Mouse (Mus musculus) lung, embryonic 15.5 days (tissue): ENCODE measurements at regions not wholly inside any gene's neighbourhood (a gene's known extent, or its start where the extent isn't known, plus 50 kb on each side); places are given as distances from the start of the nearest gene placed in this dataset.
A peak's percentile ranks its signal among the peaks of the same experiment; 100 is the strongest.

Experiments
- ATAC-seq: fragments of 200-750 bp; cut with Nextera tagmentation; 2 replicates; pipeline ENCODE4 v1.8.0; 2017; ENCODE audit warnings: moderate number of reproducible peaks, borderline replicate concordance; ENCODE audit not compliant: low FRiP score, low TSS enrichment; ENCODE audit errors: extremely low read depth
- H3K27ac ChIP-seq: fragments of 300-500 bp; sonication (generic); 2 replicates; pipeline ENCODE4 v1.5.1; 2015; ENCODE audit warnings: moderate library complexity, mild to moderate bottlenecking, inconsistent platforms
- H3K27me3 ChIP-seq: fragments of 300-500 bp; sonication (generic); 2 replicates; pipeline ENCODE4 v1.6.1; 2015; ENCODE audit warnings: inconsistent platforms
- H3K36me3 ChIP-seq: fragments of 300-500 bp; sonication (generic); 2 replicates; pipeline ENCODE4 v1.6.1; 2015; ENCODE audit warnings: inconsistent platforms
- H3K4me1 ChIP-seq: fragments of 300-500 bp; sonication (generic); 2 replicates; pipeline ENCODE4 v1.6.1; 2015; ENCODE audit warnings: inconsistent platforms
- H3K4me2 ChIP-seq: fragments of 300-500 bp; sonication (generic); 2 replicates; pipeline ENCODE4 v1.6.1; 2015; ENCODE audit warnings: inconsistent platforms, mild to moderate bottlenecking, moderate library complexity
- H3K4me3 ChIP-seq: fragments of 300-500 bp; sonication (generic); 2 replicates; pipeline ENCODE4 v1.5.1; 2015; ENCODE audit warnings: mild to moderate bottlenecking, inconsistent platforms
- H3K9ac ChIP-seq: fragments of 300-500 bp; sonication (generic); 2 replicates; pipeline ENCODE4 v1.6.1; 2015; ENCODE audit warnings: inconsistent platforms
- H3K9me3 ChIP-seq: fragments of 300-500 bp; sonication (generic); 2 replicates; pipeline ENCODE4 v1.6.1; 2016; ENCODE audit warnings: inconsistent platforms
- WGBS: fragments of 180-500 bp; shearing (Covaris S2); methylation state at CpG from one replicate; pipeline ENCODE4 v1.1.7; 2015; 5-methylcytosine and 5-hydroxymethylcytosine counted together

DNA sequence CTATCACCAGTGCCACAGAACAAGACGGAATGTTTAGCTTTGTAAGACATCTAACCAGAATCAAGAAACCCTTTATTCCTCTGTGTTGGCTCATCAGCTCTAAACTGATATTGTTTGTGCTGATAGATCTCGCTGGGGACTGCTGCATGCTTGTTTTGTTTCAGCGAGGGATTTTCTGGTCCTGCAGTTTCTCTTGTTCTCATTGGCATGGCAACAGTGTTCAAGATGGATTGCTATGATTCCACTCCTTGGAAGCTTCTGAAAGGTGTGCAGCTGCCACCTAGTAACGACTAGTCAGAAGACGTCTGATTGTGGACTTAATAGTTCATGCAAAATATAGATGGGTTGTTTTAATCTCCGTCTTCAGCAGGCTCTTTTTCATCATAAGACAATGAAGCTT, 591.2 kb downstream of the Sorcs1 start:
- WGBS: 61% methylated on average over 6 of the region's 6 CpGs
- no peak for ATAC-seq
- H3K4me1 ChIP-seq: no peaks in the 10 kb centered on the region

DNA sequence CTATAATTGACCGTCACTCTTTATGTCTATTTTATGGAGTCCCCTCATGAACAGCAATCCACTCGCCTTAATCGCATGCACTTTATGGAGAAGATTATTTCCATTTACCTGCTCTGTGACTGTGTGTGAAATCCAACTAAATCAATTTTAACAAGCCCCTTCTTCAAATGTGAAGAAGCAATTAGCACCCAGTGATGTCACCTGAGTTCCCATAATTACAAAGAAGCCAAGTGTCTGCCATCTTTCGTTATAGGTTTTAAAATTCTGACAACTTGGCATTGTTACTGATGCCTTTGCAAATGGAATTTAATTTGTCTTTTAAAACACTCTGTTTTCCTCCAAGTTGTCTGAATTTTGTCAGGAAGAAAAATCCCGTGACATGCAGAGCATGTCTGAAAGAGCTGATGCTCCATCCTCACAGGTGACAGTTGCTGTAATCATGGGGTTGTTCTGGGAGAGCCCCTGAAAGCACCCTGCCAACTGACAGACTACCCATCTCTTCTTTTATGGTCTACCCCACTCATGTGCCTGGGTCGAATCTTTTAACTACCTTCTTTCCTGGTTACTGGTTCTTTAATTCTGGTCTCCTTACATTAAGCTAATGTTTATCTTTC, 600.9 kb downstream of the Sorcs1 start:
- H3K9ac ChIP-seq: no peak overlapping the region
- no peaks in the 10 kb centered on the region for H3K4me1 ChIP-seq
- H3K36me3 ChIP-seq: no peaks in the 10 kb centered on the region
- H3K27me3 ChIP-seq: no peaks in the 10 kb centered on the region
- no peak for ATAC-seq
- no peaks in the 10 kb centered on the region for H3K9me3 ChIP-seq
- H3K27ac ChIP-seq: no peak overlapping the region
- no peak overlapping the region for H3K4me3 ChIP-seq
- WGBS: 75% methylated on average over 6 of the region's 6 CpGs
- no peak overlapping the region for H3K4me2 ChIP-seq

More for the DNA sequence above, 591.2 kb downstream of the Sorcs1 start:
- Histone ChIP-seq H3K9me3 (no peaks in the 10 kb centered on the region), H3K9ac (no peak overlapping the region), H3K36me3 (no peaks in the 10 kb centered on the region), H3K27ac (no peak overlapping the region), H3K4me3 (no peak overlapping the region), H3K4me2 (no peak overlapping the region), H3K27me3 (no peaks in the 10 kb centered on the region)

DNA sequence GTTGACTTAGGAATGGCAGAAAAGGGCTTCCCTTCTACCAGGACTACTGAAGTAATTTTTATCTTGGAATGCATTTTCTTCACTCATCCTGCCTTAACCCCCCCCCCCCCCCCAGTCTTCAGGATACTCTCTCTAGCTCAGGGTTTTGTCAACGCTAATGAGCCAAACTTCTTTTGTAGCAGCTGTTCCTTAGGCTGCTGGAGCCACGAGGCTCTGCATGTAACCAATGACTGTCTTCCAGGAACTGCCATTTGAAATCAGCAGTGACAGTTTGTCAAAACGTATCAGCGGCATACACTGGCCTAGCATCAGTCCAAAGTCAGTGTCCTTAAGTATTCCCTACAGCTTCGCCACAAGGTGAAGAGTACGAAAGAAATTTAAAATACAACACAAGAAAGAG, 618.0 kb downstream of the Sorcs1 start:
- Histone ChIP-seq H3K4me2 (no peak overlapping the region), H3K27me3 (no peaks in the 10 kb centered on the region), H3K4me1 (no peaks in the 10 kb centered on the region), H3K27ac (no peak overlapping the region), H3K9ac (no peak overlapping the region), H3K4me3 (no peak overlapping the region), H3K36me3 (no peaks in the 10 kb centered on the region), H3K9me3 (no peaks in the 10 kb centered on the region)
- no peak for ATAC-seq
- WGBS: 58% methylated on average over 6 of the region's 6 CpGs

DNA sequence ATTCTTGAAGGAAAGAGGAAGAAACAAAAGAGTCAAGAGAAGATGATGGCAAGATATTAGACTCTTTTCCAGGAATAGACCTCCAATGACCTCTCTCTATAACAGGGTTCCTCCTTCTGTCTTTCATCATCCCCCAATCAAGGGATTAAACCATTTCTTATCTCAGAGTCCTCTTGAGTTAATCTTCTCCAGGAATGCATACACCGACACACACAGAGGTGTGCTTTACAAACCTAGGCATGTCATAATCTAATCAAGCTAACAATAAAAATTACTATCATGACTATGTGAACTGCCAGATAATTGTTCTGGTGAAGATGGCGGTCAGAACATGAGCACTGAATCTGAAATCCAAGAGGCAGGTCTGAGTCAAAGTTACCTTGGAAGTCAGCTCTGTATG, 625.5 kb downstream of the Sorcs1 start:
- ATAC-seq: no peak
- Histone ChIP-seq H3K27me3 (no peaks in the 10 kb centered on the region), H3K4me2 (no peak overlapping the region), H3K27ac (no peak overlapping the region), H3K9me3 (no peaks in the 10 kb centered on the region), H3K36me3 (no peaks in the 10 kb centered on the region), H3K9ac (no peak overlapping the region), H3K4me3 (no peak overlapping the region), H3K4me1 (no peaks in the 10 kb centered on the region)
- WGBS: 70% methylated on average over 2 of the region's 2 CpGs

DNA sequence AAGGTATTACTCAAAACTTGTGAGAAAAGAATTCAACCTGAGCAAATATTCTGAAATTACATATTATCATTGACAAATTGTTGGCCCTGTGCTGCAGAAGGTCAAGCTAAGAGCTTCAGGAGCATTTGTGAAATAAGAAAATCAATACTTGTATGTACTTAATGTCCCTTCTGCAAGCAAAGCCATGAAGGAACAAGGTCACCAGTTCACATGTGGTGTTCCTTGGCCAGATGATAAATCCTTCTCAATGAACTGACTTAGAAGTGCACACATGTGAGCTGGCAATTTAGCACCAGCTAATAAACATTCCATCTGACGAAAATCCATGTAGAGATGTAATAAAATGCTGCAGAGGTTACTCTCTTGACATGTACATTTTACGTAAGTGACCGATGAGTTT, 632.7 kb downstream of the Sorcs1 start:
- no peaks in the 10 kb centered on the region for H3K9me3 ChIP-seq
- no peak overlapping the region for H3K4me2 ChIP-seq
- H3K9ac ChIP-seq: no peak overlapping the region
- ATAC-seq: no peak
- no peak overlapping the region for H3K4me3 ChIP-seq
- no peak overlapping the region for H3K27ac ChIP-seq
- H3K4me1 ChIP-seq: no peaks in the 10 kb centered on the region
- WGBS: 67% methylated on average over 3 of the region's 3 CpGs
- H3K36me3 ChIP-seq: no peaks in the 10 kb centered on the region
- H3K27me3 ChIP-seq: no peaks in the 10 kb centered on the region

DNA sequence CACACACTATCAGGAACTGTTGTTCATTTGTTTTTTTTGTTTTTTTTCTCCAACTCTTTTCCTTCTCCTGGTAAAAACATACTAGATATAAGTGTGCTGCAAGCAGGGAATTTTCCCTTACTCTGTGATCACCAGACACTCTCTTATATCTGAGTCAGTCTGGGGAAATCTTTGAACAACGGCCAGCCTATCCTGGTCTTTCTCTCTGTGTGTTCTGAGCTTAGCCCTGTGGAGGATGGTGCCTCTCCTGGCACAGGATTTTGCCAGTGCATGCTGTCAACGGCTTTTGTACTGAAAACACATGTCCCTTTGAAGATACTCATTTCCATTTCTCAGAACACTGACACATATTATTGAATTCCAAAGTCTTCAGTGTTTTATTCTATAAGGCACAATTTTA, 664.8 kb downstream of the Sorcs1 start:
- peak; percentile 62; the same call in 1 of the 2 replicates for ATAC-seq
- H3K9ac ChIP-seq: no peak overlapping the region
- no peak overlapping the region for H3K4me3 ChIP-seq
- H3K9me3 ChIP-seq: no peaks in the 10 kb centered on the region
- no peaks in the 10 kb centered on the region for H3K36me3 ChIP-seq
- H3K27me3 ChIP-seq: no peaks in the 10 kb centered on the region
- H3K4me1 ChIP-seq: no peaks in the 10 kb centered on the region
- 14% methylated on average over 2 of the region's 2 CpGs for WGBS
- no peak overlapping the region for H3K4me2 ChIP-seq
- H3K27ac ChIP-seq: no peak overlapping the region

DNA sequence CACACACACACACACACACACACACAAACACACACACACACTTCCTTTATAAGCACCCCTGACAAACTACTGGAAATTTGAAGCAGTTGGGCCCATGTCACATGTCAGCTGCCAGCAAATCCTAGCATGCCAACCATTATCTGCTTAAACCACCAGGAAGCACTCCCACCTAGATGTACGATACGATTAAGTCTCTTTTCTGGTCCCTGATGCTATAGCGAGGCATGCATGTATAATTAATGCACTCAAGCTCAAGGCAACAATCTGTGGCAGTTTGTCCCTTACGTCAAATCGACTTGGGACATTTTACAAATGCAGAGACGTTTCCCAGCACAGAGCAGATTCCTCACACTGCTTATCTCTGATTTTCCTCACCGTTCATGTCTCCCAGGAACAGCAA, 673.2 kb downstream of the Sorcs1 start:
- H3K4me1 ChIP-seq: no peaks in the 10 kb centered on the region
- no peak for ATAC-seq
- no peaks in the 10 kb centered on the region for H3K27me3 ChIP-seq
- H3K9me3 ChIP-seq: no peaks in the 10 kb centered on the region
- H3K4me3 ChIP-seq: no peak overlapping the region
- no peak overlapping the region for H3K4me2 ChIP-seq
- H3K36me3 ChIP-seq: no peaks in the 10 kb centered on the region
- no peak overlapping the region for H3K9ac ChIP-seq
- 36% methylated on average over 7 of the region's 7 CpGs for WGBS
- H3K27ac ChIP-seq: no peak overlapping the region

DNA sequence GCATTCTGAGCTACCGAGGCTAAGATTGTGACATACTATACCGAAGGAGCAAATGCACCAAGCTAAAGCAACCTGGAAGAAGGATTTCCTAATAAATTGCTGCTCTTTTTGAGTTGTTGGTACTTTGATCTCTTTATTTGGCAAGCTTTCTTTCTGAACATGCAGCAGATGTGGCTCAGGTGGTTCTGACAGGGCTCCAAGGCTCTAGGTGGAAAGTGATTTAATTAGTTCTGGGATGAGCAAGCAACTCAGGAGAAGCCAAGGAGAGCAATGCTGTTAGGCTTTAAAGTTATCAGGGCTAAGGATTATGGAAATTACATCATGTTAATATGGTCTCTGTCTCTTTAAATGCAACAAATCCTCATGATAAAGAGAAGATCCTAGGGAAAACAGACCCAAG, 692.6 kb downstream of the Sorcs1 start:
- H3K27me3 ChIP-seq: no peaks in the 10 kb centered on the region
- H3K9ac ChIP-seq: no peak overlapping the region
- ATAC-seq: no peak
- H3K9me3 ChIP-seq: no peaks in the 10 kb centered on the region
- H3K27ac ChIP-seq: no peak overlapping the region
- no peaks in the 10 kb centered on the region for H3K36me3 ChIP-seq
- H3K4me1 ChIP-seq: no peaks in the 10 kb centered on the region
- 61% methylated on average over 2 of the region's 2 CpGs for WGBS
- no peak overlapping the region for H3K4me3 ChIP-seq
- H3K4me2 ChIP-seq: no peak overlapping the region

DNA sequence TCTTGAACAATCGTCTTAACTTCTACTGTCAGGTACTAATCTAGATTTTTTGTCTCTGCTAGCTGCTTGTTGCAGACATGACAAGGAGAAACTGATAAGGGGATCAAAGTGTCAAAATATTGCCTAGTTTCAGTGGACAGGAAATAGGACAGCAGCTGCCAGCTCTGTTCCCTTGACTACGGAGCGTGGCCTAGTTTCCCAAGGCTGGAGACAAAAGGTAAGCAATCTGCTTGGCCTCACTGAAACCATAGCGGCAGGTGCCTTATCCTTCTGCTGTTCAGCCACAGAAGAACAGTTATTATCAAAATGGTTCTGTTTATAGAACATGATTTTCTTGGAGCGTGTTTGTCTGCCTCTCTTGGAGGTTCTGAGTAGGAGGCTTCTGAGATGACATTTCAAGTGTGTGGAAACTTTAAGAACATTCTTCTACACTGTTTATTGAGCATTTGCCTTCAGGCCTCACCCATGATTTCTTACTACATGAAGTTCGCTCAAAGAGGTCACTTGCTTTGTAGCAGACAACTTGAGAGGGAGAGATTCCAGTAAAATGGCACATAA, 712.1 kb downstream of the Sorcs1 start:
- ATAC-seq: no peak
- Histone ChIP-seq H3K9me3 (no peaks in the 10 kb centered on the region), H3K27ac (no peak overlapping the region), H3K27me3 (no peaks in the 10 kb centered on the region), H3K4me1 (no peaks in the 10 kb centered on the region), H3K36me3 (no peaks in the 10 kb centered on the region), H3K9ac (no peak overlapping the region), H3K4me3 (no peak overlapping the region), H3K4me2 (no peak overlapping the region)
- 57% methylated on average over 6 of the region's 6 CpGs for WGBS

DNA sequence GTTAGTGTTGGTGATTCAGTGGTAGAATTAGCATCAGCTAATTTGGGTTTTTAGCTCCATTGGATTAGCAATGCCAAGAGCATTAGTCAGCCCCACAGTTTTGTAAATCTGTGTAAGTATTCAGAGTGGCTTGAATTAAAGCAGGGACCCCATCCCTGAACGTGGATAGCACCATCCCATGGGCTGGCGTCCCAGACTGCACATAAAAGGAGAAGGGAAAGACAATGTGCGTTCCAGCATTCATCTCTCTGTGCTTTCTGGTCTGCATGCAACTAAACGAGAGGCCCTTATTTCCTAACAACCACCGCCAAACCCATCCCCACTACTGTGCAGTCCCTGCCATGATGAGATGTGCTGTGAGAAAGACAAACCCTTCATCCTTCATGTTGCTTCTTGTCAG, 713.8 kb downstream of the Sorcs1 start:
- no peak overlapping the region for H3K27ac ChIP-seq
- no peaks in the 10 kb centered on the region for H3K4me1 ChIP-seq
- no peak overlapping the region for H3K9ac ChIP-seq
- no peak for ATAC-seq
- 82% methylated on average over 5 of the region's 5 CpGs for WGBS
- H3K36me3 ChIP-seq: no peaks in the 10 kb centered on the region
- H3K4me2 ChIP-seq: no peak overlapping the region
- no peaks in the 10 kb centered on the region for H3K27me3 ChIP-seq
- no peaks in the 10 kb centered on the region for H3K9me3 ChIP-seq
- H3K4me3 ChIP-seq: no peak overlapping the region

DNA sequence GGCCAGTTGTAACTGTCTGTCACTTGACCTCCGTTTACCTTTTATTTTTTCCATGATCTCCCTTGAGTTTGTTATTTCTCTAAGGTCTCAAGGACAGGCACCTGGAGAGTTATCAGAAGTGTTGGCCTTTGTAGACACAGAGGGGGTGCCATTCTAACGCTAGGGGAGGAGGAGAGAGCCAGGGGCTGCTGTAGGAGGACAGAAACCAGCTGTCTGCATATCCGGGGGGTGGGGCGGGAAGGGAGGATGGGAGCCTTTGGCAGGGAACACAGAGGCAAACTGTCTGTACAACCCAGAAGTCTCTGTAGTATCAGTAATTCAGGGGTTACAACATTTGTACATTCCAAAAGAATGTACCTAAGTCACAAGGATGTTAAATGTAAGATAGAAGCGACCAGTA, 719.9 kb downstream of the Sorcs1 start:
- peaks cover 5% of the 10 kb centered on the region; the same call in 1 of the 2 replicates for H3K4me1 ChIP-seq
- no peak overlapping the region for H3K4me2 ChIP-seq
- H3K4me3 ChIP-seq: no peak overlapping the region
- no peak overlapping the region for H3K27ac ChIP-seq
- H3K9ac ChIP-seq: no peak overlapping the region
- H3K36me3 ChIP-seq: no peaks in the 10 kb centered on the region
- no peaks in the 10 kb centered on the region for H3K27me3 ChIP-seq
- ATAC-seq: peak; percentile 72; the same call in 1 of the 2 replicates
- no peaks in the 10 kb centered on the region for H3K9me3 ChIP-seq
- WGBS: 26% methylated on average over 5 of the region's 5 CpGs

DNA sequence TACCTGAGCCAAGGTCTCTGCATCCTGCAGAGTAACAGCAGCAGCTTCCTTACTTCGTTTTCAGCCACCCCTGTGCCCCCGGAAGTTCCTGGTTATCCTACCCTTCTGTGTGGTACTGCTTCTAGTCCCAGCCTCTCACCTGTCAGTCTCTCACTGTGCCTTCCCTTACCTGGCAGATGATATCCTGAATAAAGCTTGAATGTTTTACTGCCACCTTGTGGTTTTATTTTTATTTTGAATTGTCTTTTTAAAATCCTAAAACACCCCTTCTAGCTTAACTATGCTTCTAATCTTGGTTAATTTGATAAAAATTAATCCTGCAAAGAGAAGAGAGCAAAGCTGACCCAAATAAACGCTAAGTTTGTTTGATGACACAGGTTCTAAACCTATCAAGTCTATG, 747.2 kb downstream of the Sorcs1 start:
- H3K4me3 ChIP-seq: no peak overlapping the region
- no peak for ATAC-seq
- H3K9ac ChIP-seq: no peak overlapping the region
- no peak overlapping the region for H3K27ac ChIP-seq
- 38% methylated on average over 3 of the region's 3 CpGs for whole genome bisulfite sequencing
- no peaks in the 10 kb centered on the region for H3K9me3 ChIP-seq
- no peaks in the 10 kb centered on the region for H3K36me3 ChIP-seq
- H3K4me1 ChIP-seq: no peaks in the 10 kb centered on the region
- H3K4me2 ChIP-seq: no peak overlapping the region
- H3K27me3 ChIP-seq: no peaks in the 10 kb centered on the region

DNA sequence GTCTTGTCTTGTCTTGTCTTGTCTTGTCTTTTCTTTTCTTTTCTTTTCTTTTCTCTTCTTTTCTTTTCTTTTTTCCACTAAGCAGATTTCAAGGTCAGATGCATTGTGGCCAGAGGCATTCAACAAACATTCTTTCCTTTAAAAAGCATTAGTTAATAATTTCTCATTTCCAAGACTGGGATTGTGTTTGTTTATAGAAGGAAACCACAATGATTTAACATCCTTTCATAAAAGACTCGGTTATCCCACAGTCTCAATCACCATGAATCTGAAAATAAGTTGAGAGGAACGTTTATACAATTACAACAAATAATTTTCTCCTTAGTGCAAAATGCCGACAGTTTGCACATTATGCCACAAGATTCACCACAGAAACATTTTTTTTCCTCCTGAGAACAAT, 766.7 kb downstream of the Sorcs1 start:
- H3K4me1 ChIP-seq: no peaks in the 10 kb centered on the region
- no peaks in the 10 kb centered on the region for H3K27me3 ChIP-seq
- H3K36me3 ChIP-seq: no peaks in the 10 kb centered on the region
- ATAC-seq: no peak
- WGBS: 23% methylated on average over 3 of the region's 3 CpGs
- H3K9me3 ChIP-seq: no peaks in the 10 kb centered on the region
- no peak overlapping the region for H3K4me3 ChIP-seq
- H3K9ac ChIP-seq: no peak overlapping the region
- no peak overlapping the region for H3K4me2 ChIP-seq
- no peak overlapping the region for H3K27ac ChIP-seq
